10 mouse cellular contexts compared by ENCODE assay signal in the genomic region with DNA sequence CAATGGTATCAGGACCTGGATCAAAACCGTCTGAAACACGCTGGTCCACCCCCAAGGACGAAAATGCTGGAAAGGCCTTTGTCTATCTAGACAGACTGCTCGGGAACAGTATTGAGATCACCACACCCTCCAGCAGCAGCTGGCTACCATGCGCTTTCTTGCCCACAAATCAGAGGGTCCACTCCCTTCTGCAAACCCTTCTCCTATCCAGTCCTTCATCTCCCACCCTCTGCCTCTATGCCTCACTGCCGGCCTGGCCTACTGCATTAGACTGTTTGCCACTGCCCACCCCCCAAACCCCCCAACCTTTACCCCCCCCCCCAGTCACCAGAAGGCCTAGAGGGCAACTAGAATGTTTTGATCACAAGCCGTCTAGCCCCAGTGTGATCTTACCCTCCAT. TPM values are rescaled to one million over a fixed set of nuclear protein-coding genes. Genes with fewer than 3 reads are reported as not detected.
DNase-seq lines count a peak whose midpoint lies in the region; ATAC-seq lines count a peak whose summit lies in the region.
"Had no signal": no experiment of that assay in that cellular context is flagged by ENCODE, and none has a peak within 500 bp of the region (broad histone marks: within the 10 kb centered on the region; RNA-seq: fewer than 3 reads in every experiment).

No protein-coding gene starts in this region.

- no peak for ATAC-seq in heart, embryonic 16.5 days (replicated peaks; ENCODE audit: extremely low read depth, insufficient read depth, low FRiP score)
- ATAC-seq in embryonic facial prominence, embryonic 13.5 days (ENCODE audit: insufficient number of reproducible peaks, insufficient read depth, low FRiP score, low TSS enrichment, low read depth): no peak
- ATAC-seq in hindbrain, embryonic 14.5 days (ENCODE audit: low FRiP score): peak; percentile 3; the same call in 1 of the 2 replicates
- no peak for ATAC-seq in midbrain, embryonic 14.5 days (ENCODE audit: low FRiP score, low TSS enrichment)

- 68% methylated on average over 7 of the region's 7 CpGs for WGBS in heart, embryonic 16.5 days
- 58% methylated on average over 7 of the region's 7 CpGs for WGBS in embryonic facial prominence, embryonic 13.5 days
- WGBS in hindbrain, embryonic 14.5 days: 40% methylated on average over 7 of the region's 7 CpGs
- 45% methylated on average over 7 of the region's 7 CpGs for WGBS in midbrain, embryonic 14.5 days

- H3K4me2 ChIP-seq in heart, embryonic 16.5 days (ENCODE audit: low read depth, low read length): no peak overlapping the region
- H3K4me2 ChIP-seq in embryonic facial prominence, embryonic 13.5 days: no peak overlapping the region
- no peak overlapping the region for H3K4me2 ChIP-seq in hindbrain, embryonic 14.5 days (replicated peaks)
- no peak overlapping the region for H3K4me2 ChIP-seq in midbrain, embryonic 14.5 days (ENCODE audit: low read length)

- H3K36me3 ChIP-seq in heart, embryonic 16.5 days (ENCODE audit: control insufficient read depth, insufficient read depth): no peaks in the 10 kb centered on the region
- H3K36me3 ChIP-seq in embryonic facial prominence, embryonic 13.5 days: no peaks in the 10 kb centered on the region
- H3K36me3 ChIP-seq in hindbrain, embryonic 14.5 days (replicated peaks; ENCODE audit: control insufficient read depth, insufficient read depth): no peaks in the 10 kb centered on the region
- no peaks in the 10 kb centered on the region for H3K36me3 ChIP-seq in midbrain, embryonic 14.5 days (ENCODE audit: control insufficient read depth, insufficient read depth, low read length)

- H3K9me3 ChIP-seq in heart, embryonic 16.5 days (replicated peaks; ENCODE audit: control insufficient read depth, low read length): no peaks in the 10 kb centered on the region
- H3K9me3 ChIP-seq in embryonic facial prominence, embryonic 13.5 days: no peaks in the 10 kb centered on the region
- no peaks in the 10 kb centered on the region for H3K9me3 ChIP-seq in hindbrain, embryonic 14.5 days (ENCODE audit: control insufficient read depth, low read length)
- no peaks in the 10 kb centered on the region for H3K9me3 ChIP-seq in midbrain, embryonic 14.5 days (ENCODE audit: control insufficient read depth, low read length)

- no peak for DNase-seq in heart, postnatal 4 days
- DNase-seq in hindbrain, embryonic 14.5 days (ENCODE audit: low spot score): no peak
- no peak for DNase-seq in midbrain, embryonic 14.5 days
- DNase-seq in spleen, adult 12 weeks (ENCODE audit: low spot score): no peak
- DNase-seq in spleen, postnatal 10 days (ENCODE audit: low spot score in 2 of 2): no peak
- no peak for DNase-seq in left cerebral cortex, adult 11 months (ENCODE audit: low spot score)
- DNase-seq: thymus, postnatal 4 days had no signal

- peaks cover 59% of the 10 kb centered on the region for H3K4me1 ChIP-seq in heart, embryonic 16.5 days (ENCODE audit: control insufficient read depth, insufficient read depth, low read length)
- H3K4me1 ChIP-seq in embryonic facial prominence, embryonic 13.5 days: peaks cover 76% of the 10 kb centered on the region
- H3K4me1 ChIP-seq in hindbrain, embryonic 14.5 days (replicated peaks; ENCODE audit: control insufficient read depth, insufficient read depth, low read length): peaks cover 32% of the 10 kb centered on the region
- peaks cover 32% of the 10 kb centered on the region for H3K4me1 ChIP-seq in midbrain, embryonic 14.5 days (ENCODE audit: control insufficient read depth, insufficient read depth, low read length)

- H3K4me3 ChIP-seq in heart, embryonic 16.5 days (ENCODE audit: low read length): no peak overlapping the region
- no peak overlapping the region for H3K4me3 ChIP-seq in embryonic facial prominence, embryonic 13.5 days
- H3K4me3 ChIP-seq in hindbrain, embryonic 14.5 days (replicated peaks; ENCODE audit: low read length): no peak overlapping the region
- H3K4me3 ChIP-seq in midbrain, embryonic 14.5 days (replicated peaks; ENCODE audit: low read depth, low read length): no peak overlapping the region

- H3K27me3 ChIP-seq in heart, embryonic 16.5 days (ENCODE audit: control insufficient read depth, insufficient read depth, low read length): no peaks in the 10 kb centered on the region
- H3K27me3 ChIP-seq in embryonic facial prominence, embryonic 13.5 days: no peaks in the 10 kb centered on the region
- no peaks in the 10 kb centered on the region for H3K27me3 ChIP-seq in hindbrain, embryonic 14.5 days (ENCODE audit: control insufficient read depth, insufficient read depth, low read length)
- H3K27me3 ChIP-seq in midbrain, embryonic 14.5 days (ENCODE audit: control insufficient read depth, insufficient read depth, low read length): no peaks in the 10 kb centered on the region

- H3K9ac ChIP-seq in heart, embryonic 16.5 days (ENCODE audit: low read length): no peak overlapping the region
- H3K9ac ChIP-seq in embryonic facial prominence, embryonic 13.5 days: 0 out of 2 replicates have a peak overlapping the region, but pooled peaks have one; percentile 11
- H3K9ac ChIP-seq in hindbrain, embryonic 14.5 days: no peak overlapping the region; the same call in 1 of the 2 replicates
- H3K9ac ChIP-seq in midbrain, embryonic 14.5 days (replicated peaks; ENCODE audit: low read length): no peak overlapping the region

- peak overlapping the region; percentile 90 for H3K27ac ChIP-seq in heart, embryonic 16.5 days (ENCODE audit: low read length)
- H3K27ac ChIP-seq in embryonic facial prominence, embryonic 13.5 days: peak overlapping the region; percentile 91
- H3K27ac ChIP-seq in hindbrain, embryonic 14.5 days: peak overlapping the region; percentile 83
- H3K27ac ChIP-seq in midbrain, embryonic 14.5 days (replicated peaks; ENCODE audit: low read depth, low read length): peak overlapping the region; percentile 87

RNA-seq across cellular contexts. Expression of a gene that starts 19.5 kb away (rescaled TPM):
- polyA plus RNA-seq in heart, embryonic 16.5 days (2015; fragmentation: Nextera tagmentation; extraction: Ambion mirVana): 7.9 and 8.1 TPM in 2 replicates
- 10 to 100 TPM; 12.7 to 13.7 TPM for total RNA-seq in heart, postnatal 4 days (2021)
- polyA plus RNA-seq in embryonic facial prominence, embryonic 13.5 days (2015; fragmentation: Nextera tagmentation; extraction: Ambion mirVana): 2.1 and 3.0 TPM in 2 replicates
- 2.0 and 2.1 TPM in 2 replicates for polyA plus RNA-seq in hindbrain, embryonic 14.5 days (2014; fragmentation: Nextera tagmentation; extraction: Ambion mirVana)
- polyA plus RNA-seq in midbrain, embryonic 14.5 days (2014; fragmentation: Nextera tagmentation; extraction: Ambion mirVana): 0.78 and 1.3 TPM in 2 replicates

RNA-seq across cellular contexts. Expression of a gene that starts 51.7 kb away (rescaled TPM):
- polyA plus RNA-seq in heart, embryonic 16.5 days (2015; fragmentation: Nextera tagmentation; extraction: Ambion mirVana): 0.24 TPM in 1 of 2 replicates, not detected in the other
- under 1 TPM; 0.19 to 0.41 TPM for total RNA-seq in heart, postnatal 4 days (2021)
- polyA plus RNA-seq in embryonic facial prominence, embryonic 13.5 days (2015; fragmentation: Nextera tagmentation; extraction: Ambion mirVana): 0.32 TPM in 1 of 2 replicates, not detected in the other
- polyA plus RNA-seq in hindbrain, embryonic 14.5 days (2014; fragmentation: Nextera tagmentation; extraction: Ambion mirVana): not detected in 2 replicates
- polyA plus RNA-seq in midbrain, embryonic 14.5 days (2014; fragmentation: Nextera tagmentation; extraction: Ambion mirVana): not detected in 2 replicates
- total RNA-seq: left cerebral cortex, postnatal 36 days had no signal

RNA-seq across cellular contexts. Expression of a gene that starts 54.6 kb away (rescaled TPM):
- 0.42 and 0.54 TPM in 2 replicates for polyA plus RNA-seq in heart, embryonic 16.5 days (2015; fragmentation: Nextera tagmentation; extraction: Ambion mirVana)
- total RNA-seq in heart, postnatal 4 days (2021): 1 to 10 TPM in 1 of 2 experiments, under 1 TPM in 1; 0.16 to 1.1 TPM
- polyA plus RNA-seq in embryonic facial prominence, embryonic 13.5 days (2015; fragmentation: Nextera tagmentation; extraction: Ambion mirVana): 0.44 and 0.58 TPM in 2 replicates
- polyA plus RNA-seq in hindbrain, embryonic 14.5 days (2014; fragmentation: Nextera tagmentation; extraction: Ambion mirVana): 0.83 and 1.1 TPM in 2 replicates
- 0.26 and 0.43 TPM in 2 replicates for polyA plus RNA-seq in midbrain, embryonic 14.5 days (2014; fragmentation: Nextera tagmentation; extraction: Ambion mirVana)
